Mouse (Mus musculus): Measurements from ENCODE around the gene Slc35f6.

- no peak for TF ChIP-seq POLR2A (IDR thresholded peaks at IDR 0.05; ENCODE audit: insufficient read length, low read depth)
- TF ChIP-seq SRF (IDR thresholded peaks at IDR 0.05; ENCODE audit: control insufficient read depth, insufficient read length, low read depth), result no peak
- TF ChIP-seq TCF12 (IDR thresholded peaks at IDR 0.05; ENCODE audit: insufficient read depth, poor library complexity, severe bottlenecking), result no peak
- no peak for TF ChIP-seq E2F4 (IDR thresholded peaks at IDR 0.05; ENCODE audit: insufficient read depth)
- no peak for TF ChIP-seq REST (IDR thresholded peaks at IDR 0.05; ENCODE audit: insufficient read depth, insufficient read length)
- TF ChIP-seq MAX (IDR thresholded peaks at IDR 0.05; ENCODE audit: low read depth), result no peak
- no peak for TF ChIP-seq POLR2AphosphoS2 (IDR thresholded peaks at IDR 0.05; ENCODE audit: insufficient read length, low read depth)
- no peak for TF ChIP-seq TCF3 (IDR thresholded peaks at IDR 0.05; ENCODE audit: insufficient read length, low read depth)
- no peak for TF ChIP-seq USF1 (IDR thresholded peaks at IDR 0.05; ENCODE audit: low read depth)
- no peak for TF ChIP-seq MYOG (IDR thresholded peaks at IDR 0.05; ENCODE audit: control insufficient read depth in 1 of 3, insufficient read depth in 1 of 3, insufficient read length in 2 of 3, low read depth in 2 of 3)
- no peak for TF ChIP-seq MYOD1 (IDR thresholded peaks at IDR 0.05; ENCODE audit: control insufficient read depth in 1 of 3, insufficient read length in 2 of 3, low read depth in 2 of 3)
These were observed 42.1 kb upstream of the Slc35f6 start for GRCm38 (mm10) chr5:30605649-30606048.
